Mouse (Mus musculus) forebrain, postnatal 0 days (tissue): ENCODE measurements around the gene Nfyc. TPM values are rescaled to one million over a fixed set of nuclear protein-coding genes. Genes with fewer than 3 reads are reported as not detected.

Experiments used
- ATAC-seq: fragments of 200-750 bp; cut with Nextera tagmentation; 2 replicates; pipeline ENCODE4 v1.8.0; 2017; ENCODE audit warnings: mild to moderate bottlenecking, moderate library complexity
- DNase-seq: peaks from one replicate; pipeline ENCODE4 v3.0.0-alpha.2; 2015
- H3K27ac ChIP-seq: fragments of 300-500 bp; sonication (generic); 2 replicates; pipeline ENCODE4 v1.5.1; 2014; ENCODE audit warnings: low read depth, mild to moderate bottlenecking, antibody characterized with exemption, low read length, moderate library complexity, mixed read lengths
- H3K27me3 ChIP-seq: fragments of 300-500 bp; sonication (generic); 2 replicates; pipeline ENCODE4 v1.6.1; 2014; ENCODE audit warnings: mild to moderate bottlenecking, low read length, mixed read lengths; ENCODE audit not compliant: insufficient read depth
- H3K36me3 ChIP-seq: fragments of 300-500 bp; sonication (generic); 2 replicates; pipeline ENCODE4 v1.6.1; 2014; ENCODE audit warnings: mild to moderate bottlenecking, moderate library complexity; ENCODE audit not compliant: insufficient read depth
- H3K4me1 ChIP-seq: fragments of 300-500 bp; sonication (generic); 2 replicates; pipeline ENCODE4 v1.6.1; 2014; ENCODE audit warnings: antibody characterized with exemption; ENCODE audit not compliant: insufficient read depth
- H3K4me2 ChIP-seq: fragments of 300-500 bp; sonication (generic); 2 replicates; pipeline ENCODE4 v1.6.1; 2014; ENCODE audit warnings: low read depth, mild to moderate bottlenecking, moderate library complexity
- H3K4me3 ChIP-seq: fragments of 300-500 bp; sonication (generic); 2 replicates; pipeline ENCODE4 v1.5.1; 2014; ENCODE audit warnings: low read depth, low read length, mixed read lengths
- H3K9ac ChIP-seq: fragments of 300-500 bp; sonication (generic); 2 replicates; pipeline ENCODE4 v1.6.1; 2014; ENCODE audit warnings: mild to moderate bottlenecking
- H3K9me3 ChIP-seq: fragments of 300-500 bp; sonication (generic); 2 replicates; pipeline ENCODE4 v1.6.1; 2016; ENCODE audit warnings: low read length
- CTCF ChIP-seq: sonication (generic); IDR thresholded peaks from 2 replicates; pipeline ENCODE4 v1.5.1; 2016; ENCODE audit warnings: antibody characterized with exemption, control low read depth, low read depth
- WGBS: fragments of 180-500 bp; shearing (Covaris S2); extraction: QIAGEN DNeasy Blood & Tissue Kit; methylation state at CpG from one replicate; pipeline ENCODE4 v1.1.7; 2014; 5-methylcytosine and 5-hydroxymethylcytosine counted together
- polyA plus RNA-seq: library from polyadenylated mRNA; unstranded; fragments of >200 nt; fragmentation: Nextera tagmentation; extraction: Ambion mirVana; gene quantifications from 2 replicates; pipeline ENCODE4 v1.2.1, GENCODE M21; 2015
- total RNA-seq: library from RNA; depleted of rRNA; stranded (reverse); fragments of >200 nt; gene quantifications from 2 replicates; pipeline ENCODE4 v1.2.3, GENCODE M21; 2014

The Nfyc gene
- total and polyA plus RNA-seq, 2 experiments from 2014 or later = 72.7 to 74.6 TPM

DNA sequence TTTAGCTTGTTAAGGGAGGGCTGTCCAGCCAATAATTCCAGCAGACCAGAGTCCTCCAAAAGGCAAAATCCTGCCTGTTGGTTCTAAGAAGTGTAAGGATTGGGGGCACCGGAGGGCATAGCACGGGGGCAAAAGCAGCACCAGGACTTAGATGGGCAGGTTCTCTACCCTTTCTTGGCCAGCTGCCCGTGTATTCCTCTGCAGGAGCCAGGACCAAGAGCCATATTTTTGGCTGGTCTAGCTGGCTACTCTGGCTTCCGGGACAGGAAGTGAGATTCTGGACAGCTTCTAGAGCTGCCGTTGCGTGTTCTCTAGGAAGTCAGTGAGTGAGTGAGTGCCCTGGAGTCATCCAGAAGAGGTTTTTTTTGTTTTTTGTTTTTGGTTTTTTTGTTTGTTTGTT, 101.2 kb downstream of the Nfyc start:
- no peak overlapping the region for H3K27ac ChIP-seq
- no peak overlapping the region for H3K4me2 ChIP-seq
- H3K4me1 ChIP-seq = peaks cover 13% of the 10 kb centered on the region
- no peak for TF ChIP-seq CTCF
- H3K27me3 ChIP-seq = peaks cover 5% of the 10 kb centered on the region
- H3K36me3 ChIP-seq = no peaks in the 10 kb centered on the region
- no peak overlapping the region for H3K9ac ChIP-seq
- DNase-seq (no peak), ATAC-seq (no peak)
- no peak overlapping the region for H3K4me3 ChIP-seq
- 62% methylated on average over 6 of the region's 6 CpGs for WGBS
- no peaks in the 10 kb centered on the region for H3K9me3 ChIP-seq

DNA sequence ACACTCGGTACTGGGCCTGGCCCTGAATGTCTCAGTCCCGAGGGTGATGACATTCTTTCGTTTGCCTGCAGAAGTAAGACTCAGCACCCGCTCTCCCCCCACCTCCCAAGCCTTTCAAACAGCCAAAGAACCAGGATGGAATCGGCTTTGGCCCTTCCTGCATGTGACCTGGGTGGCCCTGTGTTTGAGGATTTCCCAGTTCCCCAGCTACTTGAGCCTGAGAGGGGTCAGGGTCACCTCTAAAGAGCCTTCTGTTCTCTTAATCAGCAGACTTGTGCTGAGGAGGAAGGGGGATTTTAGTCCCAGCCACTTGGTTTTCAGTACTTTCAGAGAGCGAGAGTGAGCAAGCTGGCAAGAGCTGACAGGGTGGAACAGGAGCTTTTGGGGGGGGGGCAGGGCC, 101.9 kb downstream of the Nfyc start:
- no peak overlapping the region for H3K27ac ChIP-seq
- peaks cover 13% of the 10 kb centered on the region for H3K4me1 ChIP-seq
- no peak for ATAC-seq
- no peak overlapping the region for H3K4me3 ChIP-seq
- no peak for DNase-seq
- TF ChIP-seq CTCF = no peak
- 47% methylated on average over 6 of the region's 6 CpGs for WGBS
- no peak overlapping the region for H3K4me2 ChIP-seq
- no peak overlapping the region for H3K9ac ChIP-seq
- H3K27me3 ChIP-seq = peaks cover 5% of the 10 kb centered on the region
- H3K36me3 ChIP-seq = no peaks in the 10 kb centered on the region
- no peaks in the 10 kb centered on the region for H3K9me3 ChIP-seq

DNA sequence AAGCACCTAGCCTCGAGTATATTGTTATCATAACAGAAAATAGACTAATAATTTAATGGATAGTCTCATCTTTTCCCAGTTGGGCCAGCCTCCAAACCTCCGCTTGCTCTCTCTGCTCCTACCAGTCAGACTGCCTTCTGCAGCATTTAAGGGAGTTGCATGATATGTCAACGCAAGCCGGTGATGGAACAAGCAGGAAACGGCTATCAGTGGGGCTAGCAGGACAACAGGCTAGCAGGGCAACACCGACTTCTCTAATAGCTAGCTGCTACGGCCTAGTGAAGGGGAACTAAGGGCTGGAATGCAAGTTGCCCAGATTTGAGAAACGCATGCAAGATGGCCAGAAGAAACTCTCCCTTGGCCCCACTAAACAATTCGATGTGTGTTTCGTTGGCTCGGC, 103.5 kb downstream of the Nfyc start:
- Histone ChIP-seq H3K36me3 (no peaks in the 10 kb centered on the region), H3K9ac (no peak overlapping the region), H3K4me2 (no peak overlapping the region), H3K27ac (no peak overlapping the region), H3K4me3 (no peak overlapping the region), H3K4me1 (peaks cover 13% of the 10 kb centered on the region), H3K9me3 (no peaks in the 10 kb centered on the region), H3K27me3 (peaks cover 5% of the 10 kb centered on the region)
- no peak for ATAC-seq
- no peak for TF ChIP-seq CTCF
- 86% methylated on average over 11 of the region's 11 CpGs for WGBS
- DNase-seq = no peak

DNA sequence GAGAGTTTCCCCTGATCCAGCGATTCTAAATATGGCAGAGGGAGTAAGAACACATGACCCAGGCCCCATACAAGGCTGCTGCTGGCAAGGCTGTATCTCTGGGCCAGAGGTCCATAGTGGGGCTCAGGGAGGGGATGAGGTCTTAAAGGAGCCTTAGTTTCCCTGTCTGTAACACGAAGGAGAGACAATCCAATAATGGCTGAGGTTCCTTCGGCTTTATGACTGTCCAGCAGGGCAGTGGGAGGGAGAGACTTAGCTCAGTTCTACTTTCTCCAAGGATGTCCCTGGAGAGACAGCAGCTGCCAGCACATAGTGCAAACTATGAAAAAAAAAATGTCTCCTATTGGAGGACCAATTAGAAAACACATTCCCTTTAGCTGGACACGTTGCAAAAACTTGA, 105.2 kb downstream of the Nfyc start:
- no peak overlapping the region for H3K4me3 ChIP-seq
- no peak for TF ChIP-seq CTCF
- H3K36me3 ChIP-seq = no peaks in the 10 kb centered on the region
- H3K4me2 ChIP-seq = no peak overlapping the region
- peaks cover 7% of the 10 kb centered on the region; the same call in 1 of the 2 replicates for H3K4me1 ChIP-seq
- no peak for DNase-seq
- WGBS = 58% methylated on average over 4 of the region's 4 CpGs
- no peaks in the 10 kb centered on the region for H3K9me3 ChIP-seq
- H3K9ac ChIP-seq = no peak overlapping the region
- no peaks in the 10 kb centered on the region for H3K27me3 ChIP-seq
- H3K27ac ChIP-seq = no peak overlapping the region
- ATAC-seq = no peak

DNA sequence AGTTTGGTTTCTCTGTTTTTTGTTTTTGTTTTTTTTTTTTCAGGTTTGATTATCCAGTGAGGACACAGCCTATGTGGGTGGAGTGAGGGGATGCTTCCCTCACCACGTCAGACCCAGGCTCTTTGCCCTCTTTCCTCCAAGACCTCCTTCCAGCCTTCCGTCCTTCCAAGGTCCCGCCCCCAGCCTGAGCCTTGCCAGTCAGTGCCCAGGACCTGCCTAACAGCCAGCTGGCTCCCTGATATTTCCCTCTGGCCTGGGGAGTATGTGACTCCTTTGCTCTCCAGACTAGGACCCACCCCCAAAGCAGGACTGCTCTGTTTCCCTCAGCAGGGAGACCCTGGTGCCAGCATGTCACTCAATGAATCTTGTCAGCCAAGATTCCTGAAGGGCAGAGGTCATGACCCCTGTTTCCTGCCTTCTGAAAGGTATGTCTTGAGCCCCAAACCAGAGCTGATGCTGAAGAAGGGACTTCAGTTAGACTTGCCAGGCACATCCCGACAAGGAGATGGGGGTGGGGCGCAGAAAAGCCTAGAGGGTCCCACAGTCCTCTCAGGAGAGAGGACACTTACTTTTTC, 105.8 kb downstream of the Nfyc start:
- Histone ChIP-seq H3K9me3 (no peaks in the 10 kb centered on the region), H3K4me3 (no peak overlapping the region), H3K4me2 (no peak overlapping the region), H3K27me3 (no peaks in the 10 kb centered on the region), H3K9ac (no peak overlapping the region), H3K27ac (no peak overlapping the region), H3K36me3 (no peaks in the 10 kb centered on the region), H3K4me1 (0 out of 2 replicates have a peak, but pooled peaks cover 1% of the 10 kb centered on the region)
- no peak for ATAC-seq
- no peak for TF ChIP-seq CTCF
- 45% methylated on average over 5 of the region's 5 CpGs for WGBS
- DNase-seq = no peak

DNA sequence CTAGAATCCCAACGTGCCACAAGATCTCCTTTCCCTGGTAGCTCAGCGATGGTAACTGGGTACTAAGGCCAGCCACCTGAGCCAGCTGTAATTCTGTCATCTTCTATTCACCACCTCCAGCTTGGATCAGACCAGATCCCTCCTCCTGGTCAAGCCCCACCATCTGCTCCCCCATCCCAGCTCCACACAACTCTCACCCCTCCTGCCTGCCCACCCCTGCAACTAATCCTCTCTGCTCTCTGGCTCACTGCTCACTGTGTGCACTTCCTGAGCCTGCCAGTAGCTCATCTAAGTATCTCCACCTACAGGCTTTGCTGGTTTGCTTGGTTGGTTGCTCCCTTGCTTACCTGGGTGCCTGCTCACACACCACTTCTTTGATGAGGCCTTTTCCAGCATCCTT, 109.8 kb downstream of the Nfyc start:
- ATAC-seq = no peak
- H3K9ac ChIP-seq = no peak overlapping the region
- no peak for DNase-seq
- no peaks in the 10 kb centered on the region for H3K27me3 ChIP-seq
- no peak overlapping the region for H3K4me3 ChIP-seq
- TF ChIP-seq CTCF = no peak
- H3K27ac ChIP-seq = no peak overlapping the region
- WGBS = 61% methylated on average over 2 of the region's 2 CpGs
- no peak overlapping the region for H3K4me2 ChIP-seq
- no peaks in the 10 kb centered on the region for H3K36me3 ChIP-seq
- H3K9me3 ChIP-seq = no peaks in the 10 kb centered on the region
- 0 out of 2 replicates have a peak, but pooled peaks cover 2% of the 10 kb centered on the region for H3K4me1 ChIP-seq

DNA sequence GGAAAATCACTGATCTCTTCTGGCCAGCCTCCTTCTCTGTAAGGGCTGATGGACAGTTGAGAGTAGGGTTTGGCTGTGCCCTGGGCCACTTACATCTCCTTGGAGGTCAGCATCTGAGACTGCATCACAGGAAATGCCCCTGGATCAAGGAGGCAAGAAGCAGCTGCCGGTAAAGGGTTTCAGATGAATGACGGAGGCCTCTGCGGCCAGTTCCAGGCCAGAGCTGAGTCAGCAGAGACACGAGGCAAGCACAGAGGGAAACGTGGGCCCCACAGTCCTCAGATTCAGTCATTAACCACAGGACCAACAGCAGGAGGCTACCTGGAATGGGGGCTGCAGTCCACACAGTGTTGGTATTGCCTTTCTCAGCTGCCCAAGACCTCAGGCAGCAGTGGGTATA, 112.2 kb downstream of the Nfyc start:
- no peak overlapping the region for H3K4me2 ChIP-seq
- no peak for ATAC-seq

DNA sequence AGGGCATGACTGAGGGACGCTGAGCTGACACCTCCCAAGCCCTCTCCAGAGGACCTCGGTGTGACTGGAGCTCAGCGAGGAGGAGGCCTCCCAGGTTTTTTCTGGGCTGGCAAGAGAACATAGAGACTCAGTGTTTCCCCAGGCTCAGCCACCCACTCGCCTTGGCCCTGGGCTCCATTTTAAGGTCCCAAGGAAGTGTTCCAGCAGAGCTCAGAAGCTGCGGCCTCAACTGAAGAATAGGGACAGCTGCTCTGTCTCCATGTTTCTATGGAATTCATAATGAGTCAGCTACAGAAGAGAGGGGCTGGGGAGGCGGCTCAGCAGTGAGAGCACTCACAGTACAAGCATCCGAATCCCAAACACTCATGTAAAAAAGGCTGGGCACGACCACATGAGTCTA, 113.8 kb downstream of the Nfyc start:
- H3K4me1 ChIP-seq = peaks cover 11% of the 10 kb centered on the region; the same call in 1 of the 2 replicates
- no peak for TF ChIP-seq CTCF
- no peak overlapping the region for H3K27ac ChIP-seq
- H3K27me3 ChIP-seq = no peaks in the 10 kb centered on the region
- no peaks in the 10 kb centered on the region for H3K36me3 ChIP-seq
- DNase-seq (no peak), ATAC-seq (no peak)
- H3K9me3 ChIP-seq = no peaks in the 10 kb centered on the region
- no peak overlapping the region for H3K9ac ChIP-seq
- 60% methylated on average over 8 of the region's 8 CpGs for WGBS
- no peak overlapping the region for H3K4me2 ChIP-seq
- no peak overlapping the region for H3K4me3 ChIP-seq

More for the DNA sequence above, 112.2 kb downstream of the Nfyc start:
- Histone ChIP-seq H3K27me3 (no peaks in the 10 kb centered on the region), H3K4me1 (peaks cover 11% of the 10 kb centered on the region; the same call in 1 of the 2 replicates), H3K9me3 (no peaks in the 10 kb centered on the region), H3K9ac (no peak overlapping the region), H3K4me3 (no peak overlapping the region), H3K36me3 (no peaks in the 10 kb centered on the region), H3K27ac (no peak overlapping the region)
- no peak for TF ChIP-seq CTCF
- no peak for DNase-seq
- WGBS = 58% methylated on average over 5 of the region's 5 CpGs
